Mouse (Mus musculus): ENCODE results near the gene Sh3bgrl2. TPM values are rescaled to one million over a fixed set of nuclear protein-coding genes. Genes with fewer than 3 reads are reported as not detected.

Gene Sh3bgrl2
- polyA plus RNA-seq, 1 experiment, result 0.02 TPM

- no peak for TF ChIP-seq GATA1 (IDR thresholded peaks at IDR 0.05; ENCODE audit: low read length)
- TF ChIP-seq TAL1 (IDR thresholded peaks at IDR 0.05; ENCODE audit: low read length), result no peak
- H3K36me3 ChIP-seq (ENCODE audit: control insufficient read depth), result no peaks in the 10 kb centered on the region
- no peaks in the 10 kb centered on the region for H3K27me3 ChIP-seq (ENCODE audit: control insufficient read depth)
- no peaks in the 10 kb centered on the region for H3K9me3 ChIP-seq (ENCODE audit: control insufficient read depth, low read length)
- H3K4me1 ChIP-seq (ENCODE audit: control insufficient read depth), result no peaks in the 10 kb centered on the region
- H3K4me3 ChIP-seq (replicated peaks), result no peak overlapping the region
Measured at GRCm38 (mm10) chr9:83648733-83649132, 100.6 kb downstream of the Sh3bgrl2 start.

- Histone ChIP-seq H3K27me3 (ENCODE audit: control insufficient read depth) (no peaks in the 10 kb centered on the region), H3K4me3 (replicated peaks) (no peak overlapping the region), H3K36me3 (ENCODE audit: control insufficient read depth) (no peaks in the 10 kb centered on the region), H3K4me1 (ENCODE audit: control insufficient read depth) (no peaks in the 10 kb centered on the region), H3K9me3 (ENCODE audit: control insufficient read depth, low read length) (no peaks in the 10 kb centered on the region)
- TF ChIP-seq GATA1 (IDR thresholded peaks at IDR 0.05; ENCODE audit: low read length) (no peak), TAL1 (IDR thresholded peaks at IDR 0.05; ENCODE audit: low read length) (no peak)
Measured at GRCm38 (mm10) chr9:83652015-83652414, 103.9 kb downstream of the Sh3bgrl2 start.

GRCm38 (mm10) chr9:83652590-83653172 lies 104.6 kb downstream of the Sh3bgrl2 start:
- no peak for TF ChIP-seq GATA1 (IDR thresholded peaks at IDR 0.05; ENCODE audit: low read length)
- Histone ChIP-seq H3K4me3 (replicated peaks) (no peak overlapping the region), H3K4me1 (ENCODE audit: control insufficient read depth) (no peaks in the 10 kb centered on the region), H3K27me3 (ENCODE audit: control insufficient read depth) (no peaks in the 10 kb centered on the region), H3K36me3 (ENCODE audit: control insufficient read depth) (no peaks in the 10 kb centered on the region), H3K9me3 (ENCODE audit: control insufficient read depth, low read length) (no peaks in the 10 kb centered on the region)

GRCm38 (mm10) chr9:83654601-83655000 lies 106.5 kb downstream of the Sh3bgrl2 start:
- Histone ChIP-seq H3K27me3 (ENCODE audit: control insufficient read depth) (no peaks in the 10 kb centered on the region), H3K4me3 (replicated peaks) (no peak overlapping the region), H3K36me3 (ENCODE audit: control insufficient read depth) (no peaks in the 10 kb centered on the region), H3K4me1 (ENCODE audit: control insufficient read depth) (no peaks in the 10 kb centered on the region), H3K9me3 (ENCODE audit: control insufficient read depth, low read length) (no peaks in the 10 kb centered on the region)
- TF ChIP-seq TAL1 (IDR thresholded peaks at IDR 0.05; ENCODE audit: low read length), result no peak
- TF ChIP-seq GATA1 (IDR thresholded peaks at IDR 0.05; ENCODE audit: low read length), result no peak

- no peaks in the 10 kb centered on the region for H3K4me1 ChIP-seq (ENCODE audit: control insufficient read depth)
- no peaks in the 10 kb centered on the region for H3K27me3 ChIP-seq (ENCODE audit: control insufficient read depth)
- H3K36me3 ChIP-seq (ENCODE audit: control insufficient read depth), result no peaks in the 10 kb centered on the region
- H3K9me3 ChIP-seq (ENCODE audit: control insufficient read depth, low read length), result 0 out of 2 replicates have a peak, but pooled peaks cover 2% of the 10 kb centered on the region
- H3K4me3 ChIP-seq (replicated peaks), result no peak overlapping the region
- TF ChIP-seq TAL1 (IDR thresholded peaks at IDR 0.05; ENCODE audit: low read length) (no peak), GATA1 (IDR thresholded peaks at IDR 0.05; ENCODE audit: low read length) (no peak)
Measured at GRCm38 (mm10) chr9:83656960-83657651, 109.0 kb downstream of the Sh3bgrl2 start.

- Histone ChIP-seq H3K4me3 (replicated peaks) (no peak overlapping the region), H3K9me3 (ENCODE audit: control insufficient read depth, low read length) (0 out of 2 replicates have a peak, but pooled peaks cover 2% of the 10 kb centered on the region), H3K4me1 (ENCODE audit: control insufficient read depth) (no peaks in the 10 kb centered on the region), H3K27me3 (ENCODE audit: control insufficient read depth) (no peaks in the 10 kb centered on the region), H3K36me3 (ENCODE audit: control insufficient read depth) (no peaks in the 10 kb centered on the region)
- TF ChIP-seq TAL1 (IDR thresholded peaks at IDR 0.05; ENCODE audit: low read length) (no peak), GATA1 (IDR thresholded peaks at IDR 0.05; ENCODE audit: low read length) (no peak)
Measured at GRCm38 (mm10) chr9:83657652-83658002, 109.5 kb downstream of the Sh3bgrl2 start.

- H3K4me1 ChIP-seq (ENCODE audit: control insufficient read depth), result no peaks in the 10 kb centered on the region
- TF ChIP-seq TAL1 (IDR thresholded peaks at IDR 0.05; ENCODE audit: low read length) (no peak), GATA1 (IDR thresholded peaks at IDR 0.05; ENCODE audit: low read length) (no peak)
- H3K9me3 ChIP-seq (ENCODE audit: control insufficient read depth, low read length), result 0 out of 2 replicates have a peak, but pooled peaks cover 2% of the 10 kb centered on the region
- no peak overlapping the region for H3K4me3 ChIP-seq (replicated peaks)
- H3K36me3 ChIP-seq (ENCODE audit: control insufficient read depth), result no peaks in the 10 kb centered on the region
- no peaks in the 10 kb centered on the region for H3K27me3 ChIP-seq (ENCODE audit: control insufficient read depth)
Measured at GRCm38 (mm10) chr9:83659081-83659480, 111.0 kb downstream of the Sh3bgrl2 start.

GRCm38 (mm10) chr9:83661811-83662210 lies 113.7 kb downstream of the Sh3bgrl2 start:
- TF ChIP-seq TAL1 (IDR thresholded peaks at IDR 0.05; ENCODE audit: low read length), result no peak
- TF ChIP-seq GATA1 (IDR thresholded peaks at IDR 0.05; ENCODE audit: low read length), result no peak
- Histone ChIP-seq H3K36me3 (ENCODE audit: control insufficient read depth) (no peaks in the 10 kb centered on the region), H3K27me3 (ENCODE audit: control insufficient read depth) (no peaks in the 10 kb centered on the region), H3K4me3 (replicated peaks) (no peak overlapping the region), H3K9me3 (ENCODE audit: control insufficient read depth, low read length) (0 out of 2 replicates have a peak, but pooled peaks cover 2% of the 10 kb centered on the region), H3K4me1 (ENCODE audit: control insufficient read depth) (no peaks in the 10 kb centered on the region)

GRCm38 (mm10) chr9:83663981-83664897 lies 116.1 kb downstream of the Sh3bgrl2 start:
- Histone ChIP-seq H3K4me1 (ENCODE audit: control insufficient read depth) (no peaks in the 10 kb centered on the region), H3K4me3 (replicated peaks) (no peak overlapping the region), H3K9me3 (ENCODE audit: control insufficient read depth, low read length) (0 out of 2 replicates have a peak, but pooled peaks cover 2% of the 10 kb centered on the region), H3K36me3 (ENCODE audit: control insufficient read depth) (no peaks in the 10 kb centered on the region), H3K27me3 (ENCODE audit: control insufficient read depth) (no peaks in the 10 kb centered on the region)
- TF ChIP-seq TAL1 (IDR thresholded peaks at IDR 0.05; ENCODE audit: low read length) (no peak), GATA1 (IDR thresholded peaks at IDR 0.05; ENCODE audit: low read length) (no peak)
